Mouse (Mus musculus) neural tube, embryonic 11.5 days (tissue): ENCODE data around the gene Hs3st5. TPM values are rescaled to one million over a fixed set of nuclear protein-coding genes. Genes with fewer than 3 reads are reported as not detected.

Source experiments
- ATAC-seq: fragments of 200-750 bp; cut with Nextera tagmentation; 2 replicates; pipeline ENCODE4 v1.8.0; 2017; ENCODE audit warnings: moderate number of reproducible peaks, mild to moderate bottlenecking, moderate TSS enrichment, moderate library complexity; ENCODE audit not compliant: insufficient read depth, low FRiP score, low TSS enrichment
- DNase-seq: peaks from one replicate; pipeline ENCODE4 v3.0.0-alpha.2; 2015; ENCODE audit warnings: low spot score
- H3K27ac ChIP-seq: fragments of 300-500 bp; sonication (generic); 2 replicates; pipeline ENCODE4 v1.5.1; 2014; ENCODE audit warnings: low read depth, mild to moderate bottlenecking, low read length
- H3K27me3 ChIP-seq: fragments of 300-500 bp; sonication (generic); 2 replicates; pipeline ENCODE4 v1.6.1; 2014; ENCODE audit warnings: mild to moderate bottlenecking, low read length, mixed read lengths; ENCODE audit not compliant: control insufficient read depth, insufficient read depth
- H3K36me3 ChIP-seq: fragments of 300-500 bp; sonication (generic); 2 replicates; pipeline ENCODE4 v1.6.1; 2014; ENCODE audit warnings: mild to moderate bottlenecking, low read length, moderate library complexity, mixed read lengths; ENCODE audit not compliant: control insufficient read depth, insufficient read depth
- H3K4me1 ChIP-seq: fragments of 300-500 bp; sonication (generic); 2 replicates; pipeline ENCODE4 v1.6.1; 2014; ENCODE audit warnings: low read length, mixed read lengths; ENCODE audit not compliant: control insufficient read depth, insufficient read depth
- H3K4me2 ChIP-seq: fragments of 300-500 bp; sonication (generic); 2 replicates; pipeline ENCODE4 v1.6.1; 2014; ENCODE audit warnings: low read depth, mild to moderate bottlenecking, moderate library complexity
- H3K4me3 ChIP-seq: fragments of 300-500 bp; sonication (generic); 2 replicates; pipeline ENCODE4 v1.5.1; 2014; ENCODE audit warnings: low read depth, low read length
- H3K9ac ChIP-seq: fragments of 300-500 bp; sonication (generic); 2 replicates; pipeline ENCODE4 v1.6.1; 2014; ENCODE audit warnings: mild to moderate bottlenecking, low read length
- H3K9me3 ChIP-seq: fragments of 300-500 bp; sonication (generic); 2 replicates; pipeline ENCODE4 v1.6.1; 2016; ENCODE audit warnings: low read length; ENCODE audit not compliant: control insufficient read depth
- WGBS: fragments of 180-500 bp; shearing (Covaris S2); extraction: QIAGEN DNeasy Blood & Tissue Kit; methylation state at CpG from one replicate; pipeline ENCODE4 v1.1.7; 2014; 5-methylcytosine and 5-hydroxymethylcytosine counted together
- polyA plus RNA-seq: library from polyadenylated mRNA; unstranded; fragments of >200 nt; fragmentation: Nextera tagmentation; extraction: Ambion mirVana; gene quantifications from 2 replicates; pipeline ENCODE4 v1.2.1, GENCODE M21; 2014

Hs3st5 gene
- polyA plus RNA-seq: 3.8 and 4.5 TPM in 2 replicates

- 0% methylated on average over 53 of the region's 71 CpGs for WGBS
- H3K4me1 ChIP-seq: no peaks in the 10 kb centered on the region
- DNase-seq (peak; percentile 73), ATAC-seq (peak; percentile 91)
- no peaks in the 10 kb centered on the region for H3K9me3 ChIP-seq
- H3K9ac ChIP-seq: peak within 1 kb of the TSS; percentile 44
- H3K4me2 ChIP-seq: peak within 1 kb of the TSS; percentile 99
- H3K36me3 ChIP-seq: no peaks in the 10 kb centered on the region
- H3K27ac ChIP-seq: no peak within 1 kb of the TSS
- 0 out of 2 replicates have a peak, but pooled peaks cover 4% of the 10 kb centered on the region for H3K27me3 ChIP-seq
- peak within 1 kb of the TSS; percentile 63 for H3K4me3 ChIP-seq
These were observed at the start of gene Hs3st5 for GRCm38 (mm10) chr10:36506727-36507555. Gene Hs3st5, plus strand, starts transcription at chr10:36506814.

- 90% methylated on average over 3 of the region's 3 CpGs for WGBS
- no peak overlapping the region for H3K27ac ChIP-seq
- no peaks in the 10 kb centered on the region for H3K4me1 ChIP-seq
- H3K4me2 ChIP-seq: no peak overlapping the region
- H3K9ac ChIP-seq: no peak overlapping the region
- DNase-seq (no peak), ATAC-seq (no peak)
- H3K27me3 ChIP-seq: no peaks in the 10 kb centered on the region
- no peaks in the 10 kb centered on the region for H3K36me3 ChIP-seq
- H3K4me3 ChIP-seq: no peak overlapping the region
- H3K9me3 ChIP-seq: no peaks in the 10 kb centered on the region
These were observed 38.0 kb upstream of the Hs3st5 start for GRCm38 (mm10) chr10:36468664-36469063.

GRCm38 (mm10) chr10:36471135-36471534 lies 35.5 kb upstream of the Hs3st5 start:
- Histone ChIP-seq H3K27me3 (no peaks in the 10 kb centered on the region), H3K4me3 (no peak overlapping the region), H3K4me2 (no peak overlapping the region), H3K36me3 (no peaks in the 10 kb centered on the region), H3K9me3 (no peaks in the 10 kb centered on the region), H3K4me1 (no peaks in the 10 kb centered on the region), H3K27ac (no peak overlapping the region), H3K9ac (no peak overlapping the region)
- WGBS: 68% methylated on average over 3 of the region's 3 CpGs
- ATAC-seq (no peak), DNase-seq (no peak)

- ATAC-seq (no peak), DNase-seq (no peak)
- Histone ChIP-seq H3K4me3 (no peak overlapping the region), H3K4me2 (no peak overlapping the region), H3K9me3 (no peaks in the 10 kb centered on the region), H3K36me3 (no peaks in the 10 kb centered on the region), H3K27ac (no peak overlapping the region), H3K9ac (no peak overlapping the region), H3K4me1 (no peaks in the 10 kb centered on the region), H3K27me3 (no peaks in the 10 kb centered on the region)
- 53% methylated on average over 3 of the region's 3 CpGs for WGBS
These were observed 31.8 kb upstream of the Hs3st5 start for GRCm38 (mm10) chr10:36474834-36475233.

- Histone ChIP-seq H3K9me3 (no peaks in the 10 kb centered on the region), H3K27me3 (no peaks in the 10 kb centered on the region), H3K36me3 (no peaks in the 10 kb centered on the region), H3K9ac (no peak overlapping the region), H3K27ac (no peak overlapping the region), H3K4me2 (no peak overlapping the region), H3K4me3 (no peak overlapping the region), H3K4me1 (no peaks in the 10 kb centered on the region)
- 87% methylated on average over 4 of the region's 4 CpGs for WGBS
- ATAC-seq (no peak), DNase-seq (no peak)
These were observed 29.1 kb upstream of the Hs3st5 start for GRCm38 (mm10) chr10:36477543-36477942.

- no peak overlapping the region for H3K27ac ChIP-seq
These were observed 23.3 kb upstream of the Hs3st5 start for GRCm38 (mm10) chr10:36483362-36483761.

GRCm38 (mm10) chr10:36484011-36484410 lies 22.6 kb upstream of the Hs3st5 start:
- Histone ChIP-seq H3K27ac (no peak overlapping the region), H3K9me3 (no peaks in the 10 kb centered on the region), H3K4me2 (no peak overlapping the region), H3K27me3 (no peaks in the 10 kb centered on the region), H3K36me3 (no peaks in the 10 kb centered on the region), H3K4me3 (no peak overlapping the region), H3K9ac (no peak overlapping the region), H3K4me1 (no peaks in the 10 kb centered on the region)
- WGBS: 79% methylated on average over 3 of the region's 3 CpGs
- DNase-seq (no peak), ATAC-seq (no peak)

More at GRCm38 (mm10) chr10:36483362-36483761, 23.3 kb upstream of the Hs3st5 start:
- no peaks in the 10 kb centered on the region for H3K36me3 ChIP-seq
- no peaks in the 10 kb centered on the region for H3K27me3 ChIP-seq
- no peak overlapping the region for H3K4me2 ChIP-seq
- no peak for ATAC-seq
- H3K4me1 ChIP-seq: no peaks in the 10 kb centered on the region
- H3K9ac ChIP-seq: no peak overlapping the region
- no peaks in the 10 kb centered on the region for H3K9me3 ChIP-seq
- H3K4me3 ChIP-seq: no peak overlapping the region
- WGBS: 74% methylated on average over 2 of the region's 2 CpGs
- DNase-seq: no peak

- Histone ChIP-seq H3K4me1 (no peaks in the 10 kb centered on the region), H3K4me3 (no peak overlapping the region), H3K27ac (no peak overlapping the region), H3K27me3 (no peaks in the 10 kb centered on the region), H3K36me3 (no peaks in the 10 kb centered on the region), H3K9me3 (no peaks in the 10 kb centered on the region), H3K9ac (no peak overlapping the region), H3K4me2 (no peak overlapping the region)
- DNase-seq: no peak
- no peak for ATAC-seq
- WGBS: 63% methylated on average over 1 of the region's 1 CpGs
These were observed 21.8 kb upstream of the Hs3st5 start for GRCm38 (mm10) chr10:36484728-36485300.

GRCm38 (mm10) chr10:36493566-36493965 lies 13.0 kb upstream of the Hs3st5 start:
- no peak overlapping the region for H3K9ac ChIP-seq
- H3K27me3 ChIP-seq: no peaks in the 10 kb centered on the region
- ATAC-seq (no peak), DNase-seq (no peak)
- H3K27ac ChIP-seq: no peak overlapping the region
- no peak overlapping the region for H3K4me2 ChIP-seq
- H3K9me3 ChIP-seq: no peaks in the 10 kb centered on the region
- no peak overlapping the region for H3K4me3 ChIP-seq
- H3K4me1 ChIP-seq: no peaks in the 10 kb centered on the region
- WGBS: 90% methylated on average over 1 of the region's 1 CpGs
- no peaks in the 10 kb centered on the region for H3K36me3 ChIP-seq
